Mouse (Mus musculus): ENCODE results near the gene Mpped2. TPM values are rescaled to one million over a fixed set of nuclear protein-coding genes. Genes with fewer than 3 reads are reported as not detected.

Gene Mpped2
- polyA plus RNA-seq, 1 experiment from 2014 or later = 33.9 TPM

GRCm38 (mm10) chr2:106855623-106856350 lies 162.7 kb downstream of the Mpped2 start:
- H3K9ac ChIP-seq (ENCODE audit: low read length) = no peak overlapping the region
- H3K4me1 ChIP-seq (ENCODE audit: control insufficient read depth, insufficient read depth, low read length) = peaks cover 37% of the 10 kb centered on the region
- H3K36me3 ChIP-seq (ENCODE audit: control insufficient read depth, insufficient read depth) = no peaks in the 10 kb centered on the region
- no peak overlapping the region for H3K4me2 ChIP-seq (ENCODE audit: low read depth, low read length)
- no peak overlapping the region for H3K27ac ChIP-seq (ENCODE audit: low read length)
- ATAC-seq (replicated peaks; ENCODE audit: extremely low read depth, insufficient read depth, low FRiP score) = peak; percentile 43; the same call in 1 of the 2 replicates
- no peaks in the 10 kb centered on the region for H3K9me3 ChIP-seq (replicated peaks; ENCODE audit: control insufficient read depth, low read length)
- H3K27me3 ChIP-seq (ENCODE audit: control insufficient read depth, insufficient read depth, low read length) = no peaks in the 10 kb centered on the region
- WGBS = 35% methylated on average over 12 of the region's 12 CpGs
- H3K4me3 ChIP-seq (ENCODE audit: low read length) = no peak overlapping the region

- Histone ChIP-seq H3K4me2 (ENCODE audit: low read depth, low read length) (no peak overlapping the region), H3K9me3 (replicated peaks; ENCODE audit: control insufficient read depth, low read length) (no peaks in the 10 kb centered on the region), H3K4me3 (ENCODE audit: low read length) (no peak overlapping the region), H3K27ac (ENCODE audit: low read length) (no peak overlapping the region), H3K27me3 (ENCODE audit: control insufficient read depth, insufficient read depth, low read length) (no peaks in the 10 kb centered on the region), H3K9ac (ENCODE audit: low read length) (no peak overlapping the region), H3K36me3 (ENCODE audit: control insufficient read depth, insufficient read depth) (no peaks in the 10 kb centered on the region), H3K4me1 (ENCODE audit: control insufficient read depth, insufficient read depth, low read length) (peaks cover 37% of the 10 kb centered on the region)
- 66% methylated on average over 9 of the region's 9 CpGs for WGBS
- no peak for ATAC-seq (replicated peaks; ENCODE audit: extremely low read depth, insufficient read depth, low FRiP score)
These were observed 163.4 kb downstream of the Mpped2 start for GRCm38 (mm10) chr2:106856361-106856961.

- H3K4me1 ChIP-seq (ENCODE audit: control insufficient read depth, insufficient read depth, low read length) = peaks cover 37% of the 10 kb centered on the region
These were observed 164.2 kb downstream of the Mpped2 start for GRCm38 (mm10) chr2:106857258-106857657.

GRCm38 (mm10) chr2:106857711-106858110 lies 164.6 kb downstream of the Mpped2 start:
- ATAC-seq (replicated peaks; ENCODE audit: extremely low read depth, insufficient read depth, low FRiP score) = no peak
- WGBS = 28% methylated on average over 4 of the region's 4 CpGs
- Histone ChIP-seq H3K4me1 (ENCODE audit: control insufficient read depth, insufficient read depth, low read length) (peaks cover 39% of the 10 kb centered on the region), H3K4me2 (ENCODE audit: low read depth, low read length) (no peak overlapping the region), H3K27ac (ENCODE audit: low read length) (peak overlapping the region; percentile 49), H3K9me3 (replicated peaks; ENCODE audit: control insufficient read depth, low read length) (no peaks in the 10 kb centered on the region), H3K27me3 (ENCODE audit: control insufficient read depth, insufficient read depth, low read length) (no peaks in the 10 kb centered on the region), H3K9ac (ENCODE audit: low read length) (no peak overlapping the region), H3K36me3 (ENCODE audit: control insufficient read depth, insufficient read depth) (no peaks in the 10 kb centered on the region), H3K4me3 (ENCODE audit: low read length) (no peak overlapping the region)

More at GRCm38 (mm10) chr2:106857258-106857657, 164.2 kb downstream of the Mpped2 start:
- Histone ChIP-seq H3K9me3 (replicated peaks; ENCODE audit: control insufficient read depth, low read length) (no peaks in the 10 kb centered on the region), H3K4me3 (ENCODE audit: low read length) (no peak overlapping the region), H3K4me2 (ENCODE audit: low read depth, low read length) (no peak overlapping the region), H3K9ac (ENCODE audit: low read length) (no peak overlapping the region), H3K36me3 (ENCODE audit: control insufficient read depth, insufficient read depth) (no peaks in the 10 kb centered on the region), H3K27me3 (ENCODE audit: control insufficient read depth, insufficient read depth, low read length) (no peaks in the 10 kb centered on the region), H3K27ac (ENCODE audit: low read length) (no peak overlapping the region)
- ATAC-seq (replicated peaks; ENCODE audit: extremely low read depth, insufficient read depth, low FRiP score) = no peak
- 73% methylated on average over 4 of the region's 4 CpGs for WGBS

- Histone ChIP-seq H3K27me3 (ENCODE audit: control insufficient read depth, insufficient read depth, low read length) (no peaks in the 10 kb centered on the region), H3K27ac (ENCODE audit: low read length) (no peak overlapping the region), H3K4me2 (ENCODE audit: low read depth, low read length) (no peak overlapping the region), H3K9ac (ENCODE audit: low read length) (no peak overlapping the region), H3K4me1 (ENCODE audit: control insufficient read depth, insufficient read depth, low read length) (peaks cover 32% of the 10 kb centered on the region), H3K9me3 (replicated peaks; ENCODE audit: control insufficient read depth, low read length) (no peaks in the 10 kb centered on the region), H3K4me3 (ENCODE audit: low read length) (no peak overlapping the region), H3K36me3 (ENCODE audit: control insufficient read depth, insufficient read depth) (no peaks in the 10 kb centered on the region)
- ATAC-seq (replicated peaks; ENCODE audit: extremely low read depth, insufficient read depth, low FRiP score) = no peak
- WGBS = 70% methylated on average over 21 of the region's 21 CpGs
These were observed 168.0 kb downstream of the Mpped2 start for GRCm38 (mm10) chr2:106860856-106861679.

- Histone ChIP-seq H3K9ac (ENCODE audit: low read length) (no peak overlapping the region), H3K4me3 (ENCODE audit: low read length) (no peak overlapping the region), H3K4me2 (ENCODE audit: low read depth, low read length) (peak overlapping the region; percentile 32), H3K9me3 (replicated peaks; ENCODE audit: control insufficient read depth, low read length) (no peaks in the 10 kb centered on the region), H3K36me3 (ENCODE audit: control insufficient read depth, insufficient read depth) (no peaks in the 10 kb centered on the region), H3K27ac (ENCODE audit: low read length) (no peak overlapping the region), H3K27me3 (ENCODE audit: control insufficient read depth, insufficient read depth, low read length) (no peaks in the 10 kb centered on the region), H3K4me1 (ENCODE audit: control insufficient read depth, insufficient read depth, low read length) (peaks cover 15% of the 10 kb centered on the region)
- WGBS = 18% methylated on average over 11 of the region's 11 CpGs
- ATAC-seq (replicated peaks; ENCODE audit: extremely low read depth, insufficient read depth, low FRiP score) = 0 out of 2 replicates have a peak, but pooled peaks have one; percentile 26
These were observed 170.1 kb downstream of the Mpped2 start for GRCm38 (mm10) chr2:106863050-106863653.

- Histone ChIP-seq H3K4me3 (ENCODE audit: low read length) (no peak overlapping the region), H3K36me3 (ENCODE audit: control insufficient read depth, insufficient read depth) (peaks cover 2% of the 10 kb centered on the region; the same call in 1 of the 2 replicates), H3K9ac (ENCODE audit: low read length) (no peak overlapping the region), H3K4me1 (ENCODE audit: control insufficient read depth, insufficient read depth, low read length) (peaks cover 15% of the 10 kb centered on the region), H3K27ac (ENCODE audit: low read length) (no peak overlapping the region), H3K4me2 (ENCODE audit: low read depth, low read length) (no peak overlapping the region), H3K9me3 (replicated peaks; ENCODE audit: control insufficient read depth, low read length) (no peaks in the 10 kb centered on the region), H3K27me3 (ENCODE audit: control insufficient read depth, insufficient read depth, low read length) (no peaks in the 10 kb centered on the region)
- ATAC-seq (replicated peaks; ENCODE audit: extremely low read depth, insufficient read depth, low FRiP score) = no peak
- WGBS = 80% methylated on average over 7 of the region's 7 CpGs
These were observed 172.2 kb downstream of the Mpped2 start for GRCm38 (mm10) chr2:106865148-106865786.

GRCm38 (mm10) chr2:106866303-106866702 lies 173.2 kb downstream of the Mpped2 start:
- H3K27ac ChIP-seq (ENCODE audit: low read length) = no peak overlapping the region
- peaks cover 3% of the 10 kb centered on the region; the same call in 1 of the 2 replicates for H3K36me3 ChIP-seq (ENCODE audit: control insufficient read depth, insufficient read depth)
- no peaks in the 10 kb centered on the region for H3K9me3 ChIP-seq (replicated peaks; ENCODE audit: control insufficient read depth, low read length)
- ATAC-seq (replicated peaks; ENCODE audit: extremely low read depth, insufficient read depth, low FRiP score) = peak; percentile 45; the same call in 1 of the 2 replicates
- H3K27me3 ChIP-seq (ENCODE audit: control insufficient read depth, insufficient read depth, low read length) = no peaks in the 10 kb centered on the region
- WGBS = 63% methylated on average over 5 of the region's 5 CpGs
- no peak overlapping the region for H3K9ac ChIP-seq (ENCODE audit: low read length)
- peaks cover 15% of the 10 kb centered on the region for H3K4me1 ChIP-seq (ENCODE audit: control insufficient read depth, insufficient read depth, low read length)
- H3K4me2 ChIP-seq (ENCODE audit: low read depth, low read length) = no peak overlapping the region
- H3K4me3 ChIP-seq (ENCODE audit: low read length) = no peak overlapping the region
